Mouse (Mus musculus): ENCODE data around the gene Ccl2.
A peak's percentile ranks its signal among the peaks of the same experiment; 100 is the strongest.

Gene Ccl2

DNA sequence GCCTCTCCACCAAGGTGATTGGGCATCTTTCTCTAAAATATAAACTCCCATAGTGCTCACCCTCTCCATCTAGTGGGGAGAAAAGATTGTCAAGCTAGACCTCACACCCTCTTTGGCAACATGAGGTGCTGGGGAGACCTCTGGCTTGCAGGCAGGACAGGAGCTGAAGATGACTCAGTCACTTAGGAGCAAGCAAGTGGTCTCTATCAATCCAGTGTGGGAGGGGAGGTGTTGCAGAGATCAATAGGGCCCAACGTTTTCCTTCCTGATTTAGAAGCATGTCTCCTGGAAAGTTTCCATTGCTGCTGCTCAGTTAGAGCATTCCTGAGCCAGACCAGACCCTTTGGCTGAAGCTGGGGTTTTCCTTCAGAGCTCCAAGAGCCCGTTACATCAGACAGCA, 3.2 kb downstream of the Ccl2 start, which contains the start of gene Gm17268:
Gene Gm17268, minus strand, starts transcription at position 28 of the 400 bp plus-strand sequence.
- DNase-seq: no peak

- DNase-seq: no peak
These were observed 3.8 kb downstream of the Ccl2 start for GRCm38 (mm10) chr11:82039132-82039660.

GRCm38 (mm10) chr11:82041671-82042080, 6.3 kb downstream of the Ccl2 start:
- peak; percentile 20 for DNase-seq

- DNase-seq: no peak
These were observed 10.1 kb downstream of the Ccl2 start, which contains the start of gene Ccl7 for GRCm38 (mm10) chr11:82045471-82045870. Gene Ccl7 (plus strand): TSS chr11:82045712.

GRCm38 (mm10) chr11:82047746-82048415, 12.5 kb downstream of the Ccl2 start:
- DNase-seq: peak; percentile 69

- peak; percentile 39 for DNase-seq
These were observed 18.5 kb downstream of the Ccl2 start for GRCm38 (mm10) chr11:82053849-82054248.

- no peak for DNase-seq
These were observed 22.3 kb downstream of the Ccl2 start, which contains the start of gene Ccl11 for GRCm38 (mm10) chr11:82057646-82058045. Gene Ccl11 (plus strand): TSS chr11:82057823.

DNA sequence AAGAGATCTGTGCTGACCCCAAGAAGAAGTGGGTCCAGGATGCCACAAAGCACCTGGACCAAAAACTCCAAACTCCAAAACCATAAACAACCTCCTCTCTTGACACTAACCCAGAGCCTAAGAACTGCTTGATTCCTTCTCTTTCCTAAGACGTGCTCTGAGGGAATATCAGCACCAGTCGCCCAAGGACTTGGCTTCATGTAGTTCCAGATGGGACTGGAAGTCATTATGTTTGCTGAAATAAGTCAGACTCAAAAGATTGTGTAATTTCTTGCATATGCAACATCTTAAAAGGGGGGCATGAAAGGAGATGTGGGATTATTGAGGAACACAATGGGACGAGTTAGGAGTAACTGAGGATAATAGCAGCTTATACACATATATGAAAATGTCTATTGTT, 26.9 kb downstream of the Ccl2 start:
- no peak for DNase-seq

DNA sequence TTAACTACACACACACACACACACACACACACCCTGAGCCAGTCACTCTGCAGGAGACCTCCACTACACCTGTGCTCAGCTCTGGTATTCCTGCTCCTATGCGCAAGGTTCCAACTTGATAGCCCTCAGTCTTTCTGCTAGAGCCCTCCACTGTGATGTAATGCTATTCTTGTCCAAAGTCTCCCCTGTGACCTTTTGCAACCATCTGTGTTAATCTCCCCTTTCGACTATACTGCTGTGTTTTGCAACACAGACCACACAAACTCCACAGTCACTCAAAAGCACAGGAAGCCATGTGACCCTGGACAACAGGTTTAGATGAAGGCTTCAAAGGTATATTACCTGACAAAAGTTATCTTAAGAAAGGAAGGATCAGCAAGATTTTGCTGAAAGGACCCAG, 28.1 kb downstream of the Ccl2 start:
- no peak for DNase-seq

GRCm38 (mm10) chr11:82066953-82067571, 31.7 kb downstream of the Ccl2 start:
- no peak for DNase-seq

GRCm38 (mm10) chr11:82071076-82071475, 35.7 kb downstream of the Ccl2 start:
- no peak for DNase-seq

GRCm38 (mm10) chr11:82072374-82072773, 37.0 kb downstream of the Ccl2 start:
- DNase-seq: no peak

DNA sequence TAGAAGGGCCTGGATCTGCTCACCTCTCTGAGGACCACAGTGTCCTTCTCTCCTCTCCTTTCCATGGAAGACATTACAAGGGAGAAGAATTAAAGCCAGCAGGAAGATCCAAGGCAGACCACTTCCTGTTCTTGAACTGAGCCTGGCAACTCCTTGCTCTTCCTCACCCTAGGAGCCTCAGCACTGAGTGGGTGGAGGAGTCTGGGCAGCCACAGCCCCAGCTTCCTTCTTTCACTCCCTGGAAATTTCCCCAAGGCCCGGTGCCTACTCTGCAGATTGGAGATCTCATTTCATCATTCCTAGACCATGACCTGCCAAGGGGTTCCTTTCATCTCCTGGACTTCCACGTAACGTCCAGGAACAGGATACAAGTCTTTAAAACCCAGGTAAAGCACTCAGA, 37.6 kb downstream of the Ccl2 start:
- DNase-seq: no peak

GRCm38 (mm10) chr11:82073686-82074085, 38.3 kb downstream of the Ccl2 start:
- no peak for DNase-seq

- no peak for DNase-seq
These were observed 41.7 kb downstream of the Ccl2 start for GRCm38 (mm10) chr11:82077031-82077430.

DNA sequence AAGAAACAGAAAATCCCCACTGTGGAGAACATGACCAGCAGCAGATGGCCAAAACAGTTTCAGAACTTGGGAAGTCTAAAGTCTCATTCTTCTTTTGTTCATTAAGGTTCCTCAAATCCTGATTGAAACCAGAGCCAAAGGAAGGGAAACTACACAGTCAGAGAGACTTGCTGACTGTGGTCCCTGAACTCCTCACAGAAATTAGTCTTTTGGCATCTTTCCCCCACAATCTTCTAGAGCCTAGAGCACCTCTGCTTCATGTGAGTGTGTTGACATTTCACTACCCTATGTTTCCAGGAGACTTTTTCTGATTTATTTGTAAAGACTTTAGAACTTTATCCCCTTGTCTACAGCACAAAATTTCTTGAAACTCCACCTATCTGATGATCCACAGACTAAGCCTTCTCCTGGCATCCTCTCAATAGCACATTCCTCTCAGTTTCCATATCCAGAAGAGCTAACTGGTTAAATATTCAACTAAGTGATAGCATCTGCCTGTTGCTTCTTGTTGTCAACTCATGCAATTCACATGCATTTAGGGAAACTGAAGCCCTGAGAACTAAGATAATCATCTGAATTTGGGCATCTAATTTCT, 42.9 kb downstream of the Ccl2 start:
- DNase-seq: no peak

DNA sequence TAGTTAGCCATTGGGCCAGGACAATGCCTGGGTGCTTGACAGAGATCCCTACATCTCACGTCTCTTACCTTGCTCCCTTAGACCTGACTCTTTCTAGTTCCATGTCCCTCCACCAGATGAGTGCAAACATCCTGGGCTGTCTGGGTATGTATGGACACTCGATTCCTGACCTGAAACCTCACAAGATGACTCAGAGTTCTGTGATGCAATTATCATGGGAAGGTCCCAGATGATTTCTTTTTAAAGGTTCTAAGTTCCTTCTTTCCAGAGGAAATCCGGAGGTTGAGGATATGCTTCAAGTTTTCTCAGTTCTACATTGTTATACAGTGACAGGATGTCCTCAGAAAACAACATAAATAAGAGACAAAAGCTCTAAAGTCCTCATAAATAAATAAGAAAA, 45.5 kb downstream of the Ccl2 start:
- no peak for DNase-seq

GRCm38 (mm10) chr11:82084360-82084759, 49.0 kb downstream of the Ccl2 start:
- DNase-seq: no peak
